Mouse (Mus musculus) kidney, embryonic 14.5 days (tissue): ENCODE data around the gene Tbc1d2b. TPM values are rescaled to one million over a fixed set of nuclear protein-coding genes. Genes with fewer than 3 reads are reported as not detected.

Experiments
- polyA plus RNA-seq: library from polyadenylated mRNA; unstranded; fragments of >200 nt; fragmentation: Nextera tagmentation; extraction: Ambion mirVana; gene quantifications from 2 replicates; pipeline ENCODE4 v1.2.1, GENCODE M21; 2014

The Tbc1d2b gene
- polyA plus RNA-seq, 1 experiment from 2014 or later: 14.7 TPM

Other genes with a start within 250 kb of the Tbc1d2b start
- 57.0 and 70.4 TPM in 2 replicates for gene Ctsh, start 216.7 kb downstream of the Tbc1d2b start, polyA plus RNA-seq
- gene Morf4l1, start 156.0 kb downstream of the Tbc1d2b start, polyA plus RNA-seq: 467 and 551 TPM in 2 replicates
- 10.0 and 10.6 TPM in 2 replicates for gene Adamts7, start 107.7 kb downstream of the Tbc1d2b start, polyA plus RNA-seq